Mouse (Mus musculus) MEL (cell line): Measurements from ENCODE around the gene Grn. TPM values are rescaled to one million over a fixed set of nuclear protein-coding genes. Genes with fewer than 3 reads are reported as not detected.

ENCODE experiments used
- DNase-seq: peaks from one replicate; pipeline ENCODE4 v3.0.0; 2011; ENCODE audit warnings: low read depth, low spot score
- H3K27ac ChIP-seq: 2 replicates; pipeline ENCODE4 v1.5.1; 2012; ENCODE audit warnings: low read depth, mild to moderate bottlenecking, control low read depth, low read length, moderate library complexity; ENCODE audit not compliant: control insufficient read depth
- H3K27me3 ChIP-seq, 2 experiments: fragments of 150-350 bp in 1 of 2; sonication (generic) in 1 of 2; 2 replicates each; pipeline ENCODE4 v1.6.1; 2012; ENCODE audit warnings: low read length in 2 of 2, mild to moderate bottlenecking in 2 of 2, improper control_type of control experiment in 1 of 2, moderate library complexity in 1 of 2; ENCODE audit not compliant: insufficient read depth in 2 of 2, control insufficient read depth in 1 of 2
- H3K36me3 ChIP-seq, 2 experiments: 2 replicates each; pipeline ENCODE4 v1.6.1; 2012 to 2014; ENCODE audit warnings: low read length in 2 of 2, improper control_type of control experiment in 1 of 2, inconsistent platforms in 1 of 2, mild to moderate bottlenecking in 1 of 2; ENCODE audit not compliant: insufficient read depth in 2 of 2, control insufficient read depth in 1 of 2
- H3K4me1 ChIP-seq, 2 experiments: fragments of 150-350 bp in 1 of 2; sonication (generic) in 1 of 2; 2 replicates each; pipeline ENCODE4 v1.6.1; 2012; ENCODE audit warnings: low read length in 2 of 2, improper control_type of control experiment in 1 of 2, mild to moderate bottlenecking in 1 of 2; ENCODE audit not compliant: insufficient read depth in 2 of 2, control insufficient read depth in 1 of 2
- H3K4me3 ChIP-seq, 2 experiments: fragments of 150-350 bp in 1 of 2; sonication (generic) in 1 of 2; 2 replicates each; pipeline ENCODE4 v1.5.1; 2012; ENCODE audit warnings: low read depth in 2 of 2, low read length in 2 of 2, mild to moderate bottlenecking in 2 of 2, moderate library complexity in 2 of 2, control low read depth in 1 of 2, improper control_type of control experiment in 1 of 2; ENCODE audit not compliant: control insufficient read depth in 1 of 2, insufficient read depth in 1 of 2
- H3K79me2 ChIP-seq: 2 replicates; pipeline ENCODE4 v1.6.1; 2012; ENCODE audit warnings: mild to moderate bottlenecking, low read length, moderate library complexity; ENCODE audit not compliant: control insufficient read depth, poor library complexity, insufficient read depth
- H3K9ac ChIP-seq: 2 replicates; pipeline ENCODE4 v1.6.1; 2012; ENCODE audit warnings: low read depth, mild to moderate bottlenecking, control low read depth, low read length, moderate library complexity; ENCODE audit not compliant: control insufficient read depth, poor library complexity, severe bottlenecking
- H3K9me3 ChIP-seq: fragments of 150-350 bp; sonication (generic); replicated peaks from 2 replicates; pipeline ENCODE4 v1.6.1; 2012; ENCODE audit warnings: mild to moderate bottlenecking, low read length, improper control_type of control experiment, moderate library complexity; ENCODE audit not compliant: insufficient read depth
- CHD1 ChIP-seq: IDR thresholded peaks from 2 replicates; pipeline ENCODE4 v1.6.1; 2012; ENCODE audit warnings: low read depth, mild to moderate bottlenecking, inconsistent platforms, low read length, improper control_type of control experiment
- CHD2 ChIP-seq: IDR thresholded peaks from 2 replicates; pipeline ENCODE4 v1.6.1; 2011; ENCODE audit warnings: low read length, improper control_type of control experiment
- CTCF ChIP-seq, 3 experiments: IDR thresholded peaks in 2 of 3; conservative IDR thresholded peaks in 1 of 3; 2 replicates each; pipeline ENCODE4 v1.5.1; 2011 to 2012; ENCODE audit warnings: low read length in 3 of 3, low read depth in 2 of 3, mild to moderate bottlenecking in 2 of 3, improper control_type of control experiment in 1 of 3, inconsistent platforms in 1 of 3, mixed read lengths in 1 of 3, moderate library complexity in 1 of 3; ENCODE audit not compliant: control insufficient read depth in 1 of 3, insufficient read depth in 1 of 3, poor library complexity in 1 of 3, severe bottlenecking in 1 of 3
- E2F4 ChIP-seq: IDR thresholded peaks from 2 replicates; pipeline ENCODE4 v1.6.1; 2011; ENCODE audit warnings: low read depth, low read length, improper control_type of control experiment, borderline replicate concordance
- ELF1 ChIP-seq: IDR thresholded peaks from 2 replicates; pipeline ENCODE4 v1.6.1; 2014; ENCODE audit warnings: low read depth, mild to moderate bottlenecking, inconsistent platforms, low read length, improper control_type of control experiment, moderate library complexity
- EP300 ChIP-seq, 2 experiments: IDR thresholded peaks; 2 replicates each; pipeline ENCODE4 v1.6.1; 2011; ENCODE audit warnings: improper control_type of control experiment in 2 of 2, low read length in 2 of 2, low read depth in 1 of 2, mild to moderate bottlenecking in 1 of 2
- ETS1 ChIP-seq: IDR thresholded peaks from 2 replicates; pipeline ENCODE4 v1.6.1; 2012; ENCODE audit warnings: low read depth, mild to moderate bottlenecking, inconsistent platforms, low read length, improper control_type of control experiment, moderate library complexity
- GATA1 ChIP-seq: IDR thresholded peaks from 2 replicates; pipeline ENCODE4 v1.6.1; 2011; ENCODE audit warnings: low read depth, low read length, improper control_type of control experiment
- MAZ ChIP-seq: IDR thresholded peaks from 2 replicates; pipeline ENCODE4 v1.6.1; 2012; ENCODE audit warnings: low read depth, mild to moderate bottlenecking, inconsistent platforms, low read length, improper control_type of control experiment
- MEF2A ChIP-seq: IDR thresholded peaks from 2 replicates; pipeline ENCODE4 v1.6.1; 2014; ENCODE audit warnings: low read depth, mild to moderate bottlenecking, inconsistent platforms, low read length, improper control_type of control experiment; ENCODE audit not compliant: poor library complexity, insufficient replicate concordance, severe bottlenecking; ENCODE audit errors: extremely low read depth
- MXI1 ChIP-seq: IDR thresholded peaks from 2 replicates; pipeline ENCODE4 v1.6.1; 2011; ENCODE audit warnings: mild to moderate bottlenecking, low read depth, low read length, improper control_type of control experiment
- NELFE ChIP-seq: IDR thresholded peaks from 2 replicates; pipeline ENCODE4 v1.6.1; 2011; ENCODE audit warnings: low read depth, low read length, improper control_type of control experiment
- NRF1 ChIP-seq: IDR thresholded peaks from 2 replicates; pipeline ENCODE4 v1.6.1; 2014; ENCODE audit warnings: low read depth, mild to moderate bottlenecking, inconsistent platforms, low read length, improper control_type of control experiment, moderate library complexity; ENCODE audit not compliant: poor library complexity, insufficient read depth, severe bottlenecking
- RAD21 ChIP-seq: IDR thresholded peaks from 2 replicates; pipeline ENCODE4 v1.6.1; 2011; ENCODE audit warnings: mild to moderate bottlenecking, low read depth, low read length, improper control_type of control experiment
- SIN3A ChIP-seq: IDR thresholded peaks from 2 replicates; pipeline ENCODE4 v1.6.1; 2012; ENCODE audit warnings: low read length, improper control_type of control experiment, inconsistent platforms
- SMC3 ChIP-seq: IDR thresholded peaks from 2 replicates; pipeline ENCODE4 v1.6.1; 2011; ENCODE audit warnings: low read depth, low read length, improper control_type of control experiment
- TCF12 ChIP-seq: IDR thresholded peaks from 2 replicates; pipeline ENCODE4 v1.6.1; 2014; ENCODE audit warnings: low read depth, mild to moderate bottlenecking, inconsistent platforms, low read length, improper control_type of control experiment, moderate library complexity
- UBTF ChIP-seq: IDR thresholded peaks from 2 replicates; pipeline ENCODE4 v1.6.1; 2012; ENCODE audit warnings: low read depth, mild to moderate bottlenecking, inconsistent platforms, low read length, improper control_type of control experiment, moderate library complexity, borderline replicate concordance; ENCODE audit not compliant: insufficient read depth
- USF2 ChIP-seq, 2 experiments: IDR thresholded peaks; 2 replicates each; pipeline ENCODE4 v1.6.1; 2011 to 2012; ENCODE audit warnings: improper control_type of control experiment in 2 of 2, low read length in 2 of 2, borderline replicate concordance in 1 of 2, inconsistent platforms in 1 of 2, low read depth in 1 of 2, mild to moderate bottlenecking in 1 of 2; ENCODE audit not compliant: insufficient read depth in 1 of 2
- ZC3H11A ChIP-seq: IDR thresholded peaks from 2 replicates; pipeline ENCODE4 v1.6.1; 2012; ENCODE audit warnings: low read depth, mild to moderate bottlenecking, inconsistent platforms, low read length, improper control_type of control experiment
- ZMIZ1 ChIP-seq: IDR thresholded peaks from 2 replicates; pipeline ENCODE4 v1.6.1; 2012; ENCODE audit warnings: low read depth, mild to moderate bottlenecking, inconsistent platforms, low read length, improper control_type of control experiment, moderate library complexity
- polyA plus RNA-seq, 2 experiments: library from polyadenylated mRNA; stranded (reverse) in 1 of 2; unstranded in 1 of 2; fragments of >175 nt in 1 of 2; fragments of >200 nt in 1 of 2; gene quantifications; 2 replicates each; pipeline versions ENCODE4 v1.2.1 to v1.2.4; 2012; ENCODE audit warnings: low replicate concordance in 2 of 2, low read depth in 1 of 2; ENCODE audit not compliant: insufficient read length in 2 of 2, insufficient read depth in 1 of 2, missing spikeins in 1 of 2
- total RNA-seq: library from RNA; depleted of rRNA; stranded (reverse); fragments of 300-350 nt; gene quantifications from 2 replicates; pipeline ENCODE4 v1.2.3, GENCODE M21; 2012

Grn gene
- total and polyA plus RNA-seq, 3 experiments, result 14.7 to 42.1 TPM; not detected in 1

GRCm38 (mm10) chr11:102445891-102446361, 15.8 kb downstream of the Grn start:
- peak; percentile 48 for DNase-seq
- H3K36me3 ChIP-seq, result peaks cover 0 to 5% of the 10 kb centered on the region in 2 experiments; a peak in 2 of 4 replicates
- no peak overlapping the region for H3K27ac ChIP-seq
- H3K9me3 ChIP-seq, result no peaks in the 10 kb centered on the region
- H3K9ac ChIP-seq, result no peak overlapping the region
- peaks cover 4 to 21% of the 10 kb centered on the region in 2 experiments for H3K4me1 ChIP-seq
- peaks cover 5% of the 10 kb centered on the region; the same call in 1 of the 2 replicates for H3K79me2 ChIP-seq
- no peak overlapping the region for H3K4me3 ChIP-seq
- TF ChIP-seq CHD2 (no peak), ETS1 (0 out of 2 replicates have a peak, but pooled peaks have one; percentile 10)
- TF ChIP-seq, all 39 proteins: peak for 1
- H3K27me3 ChIP-seq, result peaks cover 6 to 12% of the 10 kb centered on the region in 2 experiments

DNA sequence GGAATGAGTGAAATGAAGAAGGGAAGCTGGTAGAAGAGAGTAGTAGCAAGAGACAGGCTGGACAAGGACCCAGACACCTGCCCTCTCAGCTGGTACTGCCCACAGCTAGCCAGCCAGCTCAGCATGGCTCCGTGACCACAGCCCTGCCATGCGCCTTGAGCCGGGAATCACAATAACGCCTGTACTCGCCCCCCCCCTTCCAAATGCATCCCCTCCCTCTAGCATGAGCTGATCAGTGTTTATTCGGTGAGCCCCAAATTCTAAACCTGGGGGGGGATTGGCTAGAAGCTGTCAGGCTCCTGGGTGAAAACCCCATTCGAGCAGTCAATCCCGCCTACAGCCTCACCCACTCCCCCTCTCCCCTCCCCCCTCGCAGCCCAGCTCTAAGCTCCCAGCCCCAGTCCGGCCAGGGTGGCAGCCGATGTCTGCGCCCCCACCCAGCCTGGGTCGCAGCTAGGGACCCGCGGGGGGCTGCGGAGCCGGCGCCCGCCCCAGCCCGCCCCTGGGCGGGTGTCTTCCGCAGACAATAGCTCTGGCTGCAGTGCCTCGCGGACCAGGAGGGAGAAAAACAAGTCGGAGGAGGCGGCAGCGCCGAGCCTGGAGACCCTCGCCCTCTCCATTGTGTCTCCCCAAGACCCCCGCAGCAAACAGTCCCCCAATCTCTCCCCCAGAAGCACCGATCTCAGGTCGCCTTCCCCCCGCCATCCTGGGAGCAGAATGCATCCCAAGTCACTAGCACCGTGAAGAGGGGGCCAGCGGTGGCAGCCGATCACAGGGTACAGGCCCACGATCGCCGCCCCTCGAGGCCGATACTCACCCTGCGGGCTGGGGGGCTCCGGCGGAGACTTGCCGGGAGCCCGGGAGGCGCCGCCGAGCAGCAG, 16.7 kb downstream of the Grn start:
- H3K79me2 ChIP-seq, result peaks cover 5% of the 10 kb centered on the region; the same call in 1 of the 2 replicates
- H3K27me3 ChIP-seq, result peaks cover 6 to 12% of the 10 kb centered on the region in 2 experiments
- TF ChIP-seq SIN3A (0 out of 2 replicates have a peak, but pooled peaks have one; percentile 4), RAD21 (no peak), NELFE (no peak), ZMIZ1 (peak; percentile 5; the same call in 1 of the 2 replicates)
- peak; percentile 43 for DNase-seq
- no peaks in the 10 kb centered on the region for H3K9me3 ChIP-seq
- peak overlapping the region; percentile 82 for H3K9ac ChIP-seq
- H3K36me3 ChIP-seq, result peaks cover 0 to 5% of the 10 kb centered on the region in 2 experiments; a peak in 2 of 4 replicates
- H3K4me3 ChIP-seq, result peak overlapping the region; percentile 81 to 97
- peaks cover 4 to 21% of the 10 kb centered on the region in 2 experiments for H3K4me1 ChIP-seq
- no peak overlapping the region for H3K27ac ChIP-seq

DNA sequence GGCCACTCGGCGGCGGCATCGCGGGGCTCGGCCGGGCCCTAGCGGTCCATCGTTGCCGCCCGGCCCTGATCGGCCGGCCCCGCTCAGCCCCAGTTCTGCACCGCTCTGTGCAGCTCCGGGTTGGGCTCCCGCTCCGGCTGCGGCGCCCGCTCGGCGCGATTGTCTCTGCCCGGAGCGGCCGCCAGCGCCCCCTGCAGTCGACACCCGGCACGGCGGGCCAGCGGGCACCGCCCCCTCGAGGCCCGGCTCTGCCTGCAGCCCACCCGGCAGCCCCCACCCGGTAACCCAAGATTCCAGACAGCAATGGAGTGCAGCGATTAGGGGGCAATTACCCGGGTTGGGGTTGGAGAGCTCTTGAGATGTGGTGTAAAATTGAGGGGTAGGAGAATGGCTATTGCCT, 17.4 kb downstream of the Grn start, which contains the start of gene Fam171a2:
Fam171a2 (minus strand) TSS at position 186 of the 400 bp plus-strand sequence.
- Histone ChIP-seq H3K4me3 (peak within 1 kb of the TSS; percentile 81 to 97), H3K79me2 (peaks cover 5% of the 10 kb centered on the region; the same call in 1 of the 2 replicates), H3K36me3 (peaks cover 0 to 5% of the 10 kb centered on the region in 2 experiments; a peak in 2 of 4 replicates), H3K27me3 (peaks cover 6 to 12% of the 10 kb centered on the region in 2 experiments), H3K9me3 (no peaks in the 10 kb centered on the region), H3K27ac (no peak within 1 kb of the TSS), H3K9ac (peak within 1 kb of the TSS; percentile 82), H3K4me1 (peaks cover 4 to 21% of the 10 kb centered on the region in 2 experiments)
- DNase-seq, result peak; percentile 78
- TF ChIP-seq EP300 (IDR thresholded peaks at IDR 0.05; ENCODE audit: low read depth in 1 of 2, low read length in 2 of 2) (no peak), SMC3 (peak; percentile 45), E2F4 (no peak), TCF12 (0 out of 2 replicates have a peak, but pooled peaks have one; percentile 27), NRF1 (no peak), MXI1 (0 out of 2 replicates have a peak, but pooled peaks have one; percentile 40), CHD1 (no peak), GATA1 (no peak), RAD21 (peak; percentile 47), CTCF (IDR thresholded peaks at IDR 0.05 in 2 of 3, conservative IDR thresholded peaks at IDR 0.05 in 1 of 3; ENCODE audit: control insufficient read depth in 1 of 3, insufficient read depth in 1 of 3, low read depth in 2 of 3, low read length in 3 of 3, poor library complexity in 1 of 3, severe bottlenecking in 1 of 3) (peak; percentile 60 to 97 (median 90); a peak in 5 of 6 replicates), UBTF (peak; percentile 99), MEF2A (no peak), ETS1 (no peak), ELF1 (no peak), NELFE (peak; percentile 44), USF2 (IDR thresholded peaks at IDR 0.05; ENCODE audit: borderline replicate concordance in 1 of 2, insufficient read depth in 1 of 2, low read depth in 1 of 2, low read length in 2 of 2) (no peak), ZC3H11A (peak; percentile 22; the same call in 1 of the 2 replicates), MAZ (peak; percentile 86; the same call in 1 of the 2 replicates)
